Mouse (Mus musculus) gastrocnemius, postnatal 36 days (tissue): ENCODE data around the gene Slc4a8. TPM values are rescaled to one million over a fixed set of nuclear protein-coding genes. Genes with fewer than 3 reads are reported as not detected.
A peak's percentile ranks its signal among the peaks of the same experiment; 100 is the strongest.
"Not testable (repeated sequence)": the region's sequence is repeated elsewhere in the genome, so short reads cannot be mapped to it uniquely, and the experiment has no call there.

Experiments used
- DNase-seq, 2 experiments: peaks; one replicate each; pipeline ENCODE4 v3.0.0; 2022
- intact Hi-C: fragments of 180-260 bp; cut with DNase I; formaldehyde crosslinking; loops from one replicate; pipeline ENCODE4 v1.15.1; 2025
- total RNA-seq, 2 experiments: library from RNA; stranded (reverse); gene quantifications; 2 replicates each; pipeline ENCODE4 v1.2.3; 2021

The Slc4a8 gene
- total RNA-seq, 2 experiments from 2014 or later = 1.6 to 2.0 TPM

DNA sequence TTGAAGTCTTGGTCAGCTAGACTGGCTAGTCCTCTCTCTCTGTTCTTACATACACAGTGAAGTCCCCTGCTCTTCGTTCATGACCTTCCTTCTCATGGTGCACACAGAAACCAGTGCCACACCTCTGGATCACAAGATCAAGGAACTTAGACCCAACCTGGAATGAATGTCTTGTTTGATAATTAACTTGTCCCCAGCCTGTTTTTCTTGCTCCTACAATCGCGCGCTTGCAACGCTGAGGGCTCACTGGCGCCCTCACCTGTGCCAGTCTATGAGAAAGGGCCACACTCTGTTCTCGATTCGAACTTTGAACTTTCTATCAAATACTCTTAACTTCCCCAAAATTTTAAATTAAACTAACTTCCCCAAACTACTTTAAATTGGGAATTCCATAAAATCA, 60.3 kb downstream of the Slc4a8 start:
- DNase-seq = no peak

DNA sequence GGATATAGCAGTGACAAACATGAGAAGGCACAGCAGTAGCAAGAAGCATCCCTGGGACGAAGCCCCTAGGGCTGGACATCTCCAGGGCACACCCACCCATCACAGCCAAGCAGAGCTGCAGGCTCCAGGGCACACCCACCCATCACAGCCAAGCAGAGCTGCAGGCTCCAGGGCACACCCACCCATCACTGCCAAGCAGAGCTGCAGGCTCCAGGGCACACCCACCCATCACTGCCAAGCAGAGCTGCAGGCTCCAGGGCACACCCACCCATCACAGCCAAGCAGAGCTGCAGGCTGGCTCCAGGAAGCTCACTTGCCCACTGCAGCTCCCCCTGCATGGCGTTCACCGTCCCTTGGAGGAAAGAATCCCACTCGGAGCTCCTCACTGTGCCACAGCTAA, 60.8 kb downstream of the Slc4a8 start:
- DNase-seq, intact Hi-C loops: not testable (repeated sequence)

More for the DNA sequence above, 60.3 kb downstream of the Slc4a8 start:
- intact Hi-C loops = no loop called here

GRCm38 (mm10) chr15:100825249-100825856, 63.8 kb downstream of the Slc4a8 start:
- no peak for DNase-seq
- intact Hi-C loops = no loop called here

- no peak for DNase-seq
- intact Hi-C loops = no loop called here
These were observed 64.5 kb downstream of the Slc4a8 start for GRCm38 (mm10) chr15:100826076-100826475.

DNA sequence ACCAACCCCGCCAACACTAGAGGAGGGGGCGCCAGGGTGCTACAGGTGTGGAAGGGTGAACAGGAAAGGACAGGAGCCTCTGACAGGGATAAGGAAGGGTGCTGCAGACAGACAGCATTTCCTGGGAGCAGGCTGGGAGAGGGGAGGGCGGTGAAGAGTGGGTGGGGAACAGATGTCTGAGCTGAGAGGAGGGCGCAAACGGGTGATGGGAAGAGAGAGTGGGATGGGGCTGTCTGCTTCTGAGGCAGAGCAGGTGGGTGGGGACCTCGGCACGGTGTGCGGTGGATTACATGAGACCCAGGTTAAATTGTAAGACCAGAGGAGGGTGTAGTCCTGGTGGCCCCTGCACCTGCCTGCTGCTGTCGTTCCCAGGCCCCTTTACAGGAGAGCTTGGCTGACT, 68.2 kb downstream of the Slc4a8 start:
- intact Hi-C loops = no loop called here

GRCm38 (mm10) chr15:100830682-100831081, 69.1 kb downstream of the Slc4a8 start:
- intact Hi-C loops = no loop called here
- no peak for DNase-seq

More for the DNA sequence above, 68.2 kb downstream of the Slc4a8 start:
- no peak for DNase-seq

DNA sequence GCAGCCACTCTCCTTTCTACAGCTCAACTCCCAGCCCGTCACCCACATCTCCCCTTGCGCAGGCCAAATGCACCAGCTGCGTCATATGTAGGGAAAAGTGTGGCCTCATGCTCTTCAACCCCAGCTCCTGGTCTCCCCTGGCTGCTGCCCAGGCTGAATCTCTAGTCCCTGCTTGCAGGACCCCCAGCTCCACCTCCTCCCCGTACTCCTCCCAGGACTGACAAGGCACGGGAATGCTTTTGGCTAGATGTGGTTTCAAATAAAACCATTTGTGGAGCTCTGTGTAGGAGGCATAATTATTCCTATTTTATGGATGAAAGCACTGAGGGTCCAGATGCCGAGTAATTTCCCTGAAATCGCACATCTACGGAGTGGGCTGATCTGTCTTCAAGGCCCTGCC, 70.6 kb downstream of the Slc4a8 start:
- no peak for DNase-seq
- intact Hi-C loops = no loop called here

DNA sequence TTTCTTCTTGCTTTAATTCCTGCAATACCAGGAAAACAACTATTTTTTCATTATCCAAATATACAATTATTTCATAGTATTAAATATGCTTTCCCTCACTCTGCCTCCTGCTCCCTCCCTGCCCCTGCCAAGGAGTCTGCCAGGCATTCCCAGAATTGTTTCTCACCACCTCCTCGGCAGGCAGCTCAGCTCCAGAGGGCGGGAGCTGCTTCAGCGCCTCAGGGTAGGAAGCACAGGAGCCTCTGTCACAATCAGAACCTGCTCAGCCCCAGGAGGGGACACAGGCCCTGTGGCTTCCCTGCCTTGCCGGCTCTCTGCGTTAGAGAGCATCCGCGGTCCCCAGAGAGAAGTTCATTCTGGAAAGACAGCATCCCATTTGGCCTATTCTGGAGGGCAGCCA, 71.2 kb downstream of the Slc4a8 start:
- DNase-seq = no peak
- intact Hi-C loops = no loop called here

GRCm38 (mm10) chr15:100836729-100837128, 75.2 kb downstream of the Slc4a8 start:
- no peak for DNase-seq
- intact Hi-C loops = no loop called here

DNA sequence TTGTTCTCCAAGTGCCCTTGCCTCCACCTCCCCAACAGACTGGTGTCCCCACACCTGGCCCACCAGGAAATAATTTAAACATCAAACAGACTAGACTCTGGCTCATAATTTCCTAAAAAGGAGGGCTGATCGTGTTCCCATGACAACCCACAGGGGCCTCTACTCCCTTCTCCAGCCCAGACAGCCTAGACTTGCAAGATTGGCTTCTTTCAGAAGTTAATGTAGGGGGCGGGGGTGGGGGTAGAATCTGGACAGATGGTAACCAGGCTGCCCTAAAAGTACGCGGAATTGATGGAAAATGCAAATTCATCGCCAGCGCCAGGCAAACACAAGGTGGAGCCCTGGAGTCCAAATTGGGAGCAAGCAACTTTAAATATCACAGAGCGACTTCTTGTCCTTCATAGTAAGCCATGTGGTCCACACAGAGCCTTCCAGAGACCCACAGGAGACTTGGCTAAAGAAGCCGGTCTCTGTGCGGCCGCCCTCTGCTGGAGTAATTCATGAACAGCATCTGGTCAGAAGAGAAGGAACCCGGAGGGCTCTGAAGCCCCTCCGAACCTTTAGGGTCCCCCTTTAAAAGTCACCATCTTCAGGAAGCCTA, 77.2 kb downstream of the Slc4a8 start:
- DNase-seq = peak; percentile 23
- intact Hi-C loops = no loop called here

DNA sequence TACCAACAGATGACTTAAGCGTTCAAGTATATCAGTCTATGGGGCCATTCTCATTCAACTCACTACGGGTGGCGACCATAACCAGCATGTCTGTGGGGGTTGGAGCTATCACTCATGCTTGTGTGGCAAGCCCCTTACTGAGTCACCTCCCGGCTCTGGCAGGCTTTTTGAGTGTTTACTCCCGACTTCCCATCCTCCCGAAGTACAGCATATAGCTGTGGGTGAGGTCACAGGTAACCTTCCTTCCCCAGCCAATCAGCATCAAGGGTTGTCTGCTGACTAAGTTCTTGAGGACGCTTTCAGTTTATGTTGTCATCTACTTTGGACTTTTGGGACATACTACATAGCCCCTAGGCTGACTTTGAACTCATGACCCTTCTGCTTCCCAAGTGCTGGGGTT, 82.8 kb downstream of the Slc4a8 start:
- no peak for DNase-seq
- intact Hi-C loops = loop anchor here (5.0 kb wide), 1 partner anchor 82 kb away; the partner anchor contains the start of gene Slc4a8

DNA sequence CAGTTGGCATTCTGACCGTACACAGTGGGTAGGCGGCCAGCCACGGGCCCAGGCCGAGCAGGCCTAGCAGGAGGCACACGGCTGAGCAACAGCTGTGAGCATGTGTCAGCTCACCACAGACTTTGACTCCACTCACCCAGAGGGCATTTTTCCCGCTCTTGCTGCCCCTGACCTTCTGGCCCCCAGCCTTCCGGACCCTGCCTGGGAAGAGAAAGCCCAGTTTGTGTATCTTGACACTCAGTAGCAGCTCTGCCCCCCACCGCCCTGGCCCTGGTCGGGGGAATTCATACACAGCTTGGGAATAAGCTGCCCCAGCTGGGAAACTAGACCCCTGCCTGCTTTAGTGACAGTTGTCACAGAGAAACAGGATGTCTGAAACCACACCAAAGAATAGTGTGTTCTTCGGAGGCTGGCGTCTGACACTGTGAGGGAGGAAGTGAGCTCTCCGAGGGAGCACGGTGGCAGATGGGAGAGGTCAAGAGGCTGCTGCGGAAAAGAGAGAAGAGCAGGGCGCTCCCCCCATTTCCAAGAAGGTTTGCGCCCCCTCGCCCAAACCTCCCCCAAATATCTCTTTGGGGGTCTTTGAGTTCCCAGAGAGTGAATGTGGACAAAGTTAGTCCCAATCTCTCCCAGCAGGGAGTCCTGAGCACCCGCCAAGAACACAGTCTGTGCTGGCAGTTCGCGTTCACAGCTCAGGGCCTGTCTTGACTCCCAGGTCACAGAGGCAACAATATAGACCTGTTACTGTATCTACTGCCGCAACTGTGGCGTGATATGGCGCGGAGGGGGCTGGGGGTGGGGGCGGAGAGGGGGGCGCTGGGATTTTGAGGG, 83.7 kb downstream of the Slc4a8 start:
- DNase-seq = no peak
- intact Hi-C loops = no loop called here

- intact Hi-C loops = no loop called here
- DNase-seq = no peak
These were observed 85.6 kb downstream of the Slc4a8 start for GRCm38 (mm10) chr15:100847193-100847592.

DNA sequence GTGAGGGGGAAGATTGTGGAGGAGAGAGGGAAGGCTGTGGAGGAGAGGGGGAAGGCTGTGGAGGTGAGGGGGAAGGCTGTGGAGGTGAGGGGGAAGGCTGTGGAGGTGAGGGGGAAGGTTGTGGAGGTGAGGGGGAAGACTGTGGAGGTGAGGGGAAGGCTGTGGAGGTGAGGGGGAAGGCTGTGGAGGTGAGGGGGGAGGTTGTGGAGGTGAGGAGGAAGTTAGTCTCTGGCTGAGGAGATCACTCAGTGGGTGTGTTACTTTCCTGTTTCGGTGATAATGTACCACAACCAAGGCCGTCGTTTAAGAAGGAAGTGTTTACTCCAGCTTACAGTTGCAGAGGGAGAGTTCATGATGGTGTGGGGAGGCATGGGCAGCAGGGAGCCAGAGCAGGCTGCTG, 96.0 kb downstream of the Slc4a8 start:
- intact Hi-C loops = no loop called here
- DNase-seq = no peak

DNA sequence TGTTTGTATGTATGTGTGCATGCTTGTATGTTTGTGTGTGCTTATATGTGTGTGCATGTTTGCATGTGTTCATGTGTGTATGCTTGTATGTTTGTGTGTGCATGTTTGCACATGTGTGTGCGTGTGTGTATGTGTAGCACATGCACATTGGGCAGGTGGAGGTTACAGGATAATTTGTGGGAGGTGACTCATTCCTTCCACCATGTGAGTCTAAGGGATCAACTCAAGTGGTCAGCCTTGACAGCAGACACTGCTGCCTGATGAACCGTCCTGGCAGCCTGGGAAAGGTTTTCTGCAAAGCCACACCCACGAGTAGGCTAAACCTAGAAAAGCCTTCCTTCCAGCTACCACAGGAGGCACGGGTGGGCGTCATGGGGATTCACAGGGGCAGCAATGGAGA, 99.3 kb downstream of the Slc4a8 start:
- DNase-seq = no peak

DNA sequence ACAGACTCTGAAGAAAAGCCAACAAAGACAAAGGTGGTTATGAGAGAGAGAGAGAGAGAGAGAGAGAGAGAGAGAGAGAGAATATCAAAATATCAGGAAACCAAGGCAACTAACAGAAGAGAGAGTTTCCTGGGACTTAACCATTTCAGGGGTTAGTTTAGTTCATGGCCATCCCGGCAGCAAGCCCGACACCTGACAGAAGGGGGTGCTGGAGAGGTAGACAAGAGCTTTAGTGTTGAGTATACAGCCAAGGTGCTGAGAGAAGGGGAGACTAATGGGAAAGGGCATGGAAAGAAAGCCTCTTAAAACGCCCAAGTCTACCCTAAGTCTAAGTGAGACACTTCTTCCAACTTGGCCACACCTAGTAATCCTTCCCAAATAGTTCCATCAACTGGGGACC, 104.0 kb downstream of the Slc4a8 start:
- intact Hi-C loops = no loop called here
- no peak for DNase-seq

More for the DNA sequence above, 99.3 kb downstream of the Slc4a8 start:
- intact Hi-C loops = no loop called here

GRCm38 (mm10) chr15:100869558-100869957, 108.0 kb downstream of the Slc4a8 start, which contains the start of gene Scn8a:
Gene Scn8a (plus strand): TSS chr15:100869858.
- intact Hi-C loops = no loop called here
- no peak for DNase-seq

DNA sequence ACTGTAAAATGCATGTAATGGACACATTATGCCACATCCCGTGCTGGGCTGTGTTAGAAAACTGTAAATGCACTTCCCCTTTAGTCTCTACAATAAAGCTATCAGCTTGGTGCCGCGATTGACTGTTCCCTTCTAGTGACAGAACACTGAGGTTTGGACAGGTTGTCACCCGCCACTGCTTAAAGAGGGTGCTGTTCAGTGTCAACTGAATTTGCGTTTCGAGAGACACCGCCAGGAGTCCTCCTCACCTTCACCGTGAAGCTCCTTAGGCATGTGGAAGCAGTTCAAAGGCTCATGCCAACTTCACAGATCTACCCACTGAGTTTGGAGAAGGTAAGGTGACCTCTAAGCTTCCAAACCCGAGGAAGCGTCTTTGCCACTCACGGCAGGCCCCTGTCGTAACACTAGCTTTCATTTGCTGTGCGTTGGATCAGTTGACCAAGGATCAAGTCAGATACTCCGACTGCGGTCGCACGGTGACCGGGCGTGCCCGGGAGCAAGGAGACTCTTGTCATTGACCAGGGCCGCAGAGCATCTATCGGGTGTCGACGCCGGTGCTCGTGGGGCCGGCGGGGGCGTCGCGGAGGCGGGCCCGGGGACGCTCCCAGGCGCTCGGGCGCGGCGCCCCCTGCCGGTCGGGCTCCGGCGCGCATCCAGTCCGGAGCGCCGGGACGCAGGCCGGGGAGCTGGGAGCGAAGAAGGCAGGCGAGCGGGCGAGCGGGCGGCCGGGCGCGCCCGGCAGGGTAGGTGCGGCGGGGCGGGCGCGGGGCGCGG, 108.6 kb downstream of the Slc4a8 start:
- peak in 1 of 2 experiments; percentile 19 for DNase-seq
- intact Hi-C loops = no loop called here

DNA sequence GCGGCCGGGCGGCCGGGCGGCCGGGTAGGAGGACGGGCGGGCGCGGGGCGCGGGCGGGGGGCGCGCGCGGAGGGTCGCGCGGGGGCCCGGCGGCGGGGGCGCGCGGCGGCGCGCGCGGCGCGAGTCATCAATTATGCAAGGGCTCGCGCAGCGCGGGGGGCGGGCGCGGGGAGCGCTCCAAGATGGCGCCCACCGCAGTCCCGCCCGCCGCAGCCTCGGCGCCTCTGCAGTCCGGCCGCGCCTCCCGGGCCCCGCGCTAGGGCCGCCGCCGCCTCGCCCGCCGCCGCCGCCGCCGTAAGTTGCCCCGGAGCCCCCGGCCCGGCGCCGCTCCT, 109.2 kb downstream of the Slc4a8 start:
- intact Hi-C loops = no loop called here
- DNase-seq = no peak

DNA sequence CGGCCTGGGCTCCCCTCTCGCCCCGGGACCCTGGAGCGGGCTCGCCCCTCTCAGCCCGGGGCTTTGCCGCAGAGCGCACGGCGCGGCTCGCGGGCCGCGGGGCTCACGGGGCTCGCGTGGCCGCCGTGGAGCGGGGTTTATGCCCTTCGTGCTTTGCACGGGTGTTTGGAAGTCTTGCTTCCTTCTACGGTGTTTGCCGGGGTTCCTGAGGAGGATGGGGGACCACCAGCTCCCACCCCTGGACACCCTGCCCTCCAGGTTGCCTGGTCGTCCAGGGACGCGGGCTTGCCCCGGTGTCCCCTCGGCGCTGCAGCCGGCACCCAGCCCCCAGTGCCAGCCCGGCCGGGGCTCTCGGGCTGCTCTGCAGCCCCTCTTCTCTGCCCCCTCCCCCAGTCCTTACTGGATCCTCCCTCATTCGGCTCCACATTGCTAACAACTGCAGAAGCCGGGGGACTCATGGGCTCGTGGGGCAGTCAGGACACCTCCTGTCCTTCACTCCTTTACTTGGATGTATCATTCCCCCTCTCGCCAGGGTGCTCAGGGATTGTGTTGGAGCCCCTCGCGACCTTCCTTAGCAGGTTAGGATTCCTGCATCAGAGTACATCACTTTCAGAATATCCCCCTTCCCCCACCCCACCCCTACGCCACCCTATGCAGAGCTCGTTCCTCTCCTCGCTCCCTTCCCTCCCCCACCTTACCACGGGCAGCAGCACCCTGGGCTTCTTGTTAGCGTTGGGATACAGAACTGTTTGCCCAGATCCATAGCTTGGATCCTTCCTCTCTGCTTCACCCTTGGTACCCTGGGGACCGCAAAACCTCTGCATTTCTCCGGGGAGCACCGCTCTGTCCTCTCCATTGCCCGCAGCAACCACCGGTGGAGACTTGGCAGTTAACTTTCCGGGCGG, 109.8 kb downstream of the Slc4a8 start:
- intact Hi-C loops = no loop called here
- DNase-seq = no peak
